Mouse (Mus musculus) kidney, adult 9 months (tissue): ENCODE measurements at regions not wholly inside any gene's neighbourhood (a gene's known extent, or its start where the extent isn't known, plus 50 kb on each side); places are given as distances from the start of the nearest gene placed in this dataset.
A peak's percentile ranks its signal among the peaks of the same experiment; 100 is the strongest.
"Not testable (repeated sequence)": the region's sequence is repeated elsewhere in the genome, so short reads cannot be mapped to it uniquely, and the experiment has no call there.

ENCODE experiments used
- DNase-seq: peaks from one replicate; pipeline ENCODE4 v3.0.0; 2022

- DNase-seq = no peak
These were observed 59.9 kb upstream of the Bend4 start for GRCm38 (mm10) chr5:67487965-67488409.

GRCm38 (mm10) chr5:67490709-67491108 is 62.6 kb upstream of the Bend4 start:
- not testable (repeated sequence) for DNase-seq

GRCm38 (mm10) chr5:67492893-67493302 is 64.8 kb upstream of the Bend4 start:
- no peak for DNase-seq

GRCm38 (mm10) chr5:67496710-67497109 is 68.6 kb upstream of the Bend4 start:
- no peak for DNase-seq

GRCm38 (mm10) chr5:67520251-67520650 is 87.4 kb upstream of the Shisa3 start:
- DNase-seq = no peak

- DNase-seq = no peak
These were observed 86.2 kb upstream of the Shisa3 start for GRCm38 (mm10) chr5:67521423-67521912.

GRCm38 (mm10) chr5:67530149-67530548 is 77.5 kb upstream of the Shisa3 start:
- no peak for DNase-seq

GRCm38 (mm10) chr5:67530957-67531356 is 76.7 kb upstream of the Shisa3 start:
- peak; percentile 31 for DNase-seq

GRCm38 (mm10) chr5:67532351-67532750 is 75.3 kb upstream of the Shisa3 start:
- peak; percentile 79 for DNase-seq

GRCm38 (mm10) chr5:67532756-67533255 is 74.9 kb upstream of the Shisa3 start:
- peak; percentile 23 for DNase-seq

- DNase-seq = no peak
These were observed 73.6 kb upstream of the Shisa3 start for GRCm38 (mm10) chr5:67534056-67534455.

GRCm38 (mm10) chr5:67537990-67538389 is 69.7 kb upstream of the Shisa3 start:
- no peak for DNase-seq

- DNase-seq = no peak
These were observed 68.0 kb upstream of the Shisa3 start for GRCm38 (mm10) chr5:67539591-67540238.

GRCm38 (mm10) chr5:67541867-67542266 is 65.8 kb upstream of the Shisa3 start:
- no peak for DNase-seq

- no peak for DNase-seq
These were observed 63.6 kb upstream of the Shisa3 start for GRCm38 (mm10) chr5:67544028-67544589.

GRCm38 (mm10) chr5:67550257-67550656 is 57.4 kb upstream of the Shisa3 start:
- no peak for DNase-seq

- no peak for DNase-seq
These were observed 55.9 kb upstream of the Shisa3 start for GRCm38 (mm10) chr5:67551668-67552390.

- DNase-seq = no peak
These were observed 54.8 kb upstream of the Shisa3 start for GRCm38 (mm10) chr5:67552865-67553264.
